16 mouse cellular contexts compared by ENCODE assay signal in the genomic region with DNA sequence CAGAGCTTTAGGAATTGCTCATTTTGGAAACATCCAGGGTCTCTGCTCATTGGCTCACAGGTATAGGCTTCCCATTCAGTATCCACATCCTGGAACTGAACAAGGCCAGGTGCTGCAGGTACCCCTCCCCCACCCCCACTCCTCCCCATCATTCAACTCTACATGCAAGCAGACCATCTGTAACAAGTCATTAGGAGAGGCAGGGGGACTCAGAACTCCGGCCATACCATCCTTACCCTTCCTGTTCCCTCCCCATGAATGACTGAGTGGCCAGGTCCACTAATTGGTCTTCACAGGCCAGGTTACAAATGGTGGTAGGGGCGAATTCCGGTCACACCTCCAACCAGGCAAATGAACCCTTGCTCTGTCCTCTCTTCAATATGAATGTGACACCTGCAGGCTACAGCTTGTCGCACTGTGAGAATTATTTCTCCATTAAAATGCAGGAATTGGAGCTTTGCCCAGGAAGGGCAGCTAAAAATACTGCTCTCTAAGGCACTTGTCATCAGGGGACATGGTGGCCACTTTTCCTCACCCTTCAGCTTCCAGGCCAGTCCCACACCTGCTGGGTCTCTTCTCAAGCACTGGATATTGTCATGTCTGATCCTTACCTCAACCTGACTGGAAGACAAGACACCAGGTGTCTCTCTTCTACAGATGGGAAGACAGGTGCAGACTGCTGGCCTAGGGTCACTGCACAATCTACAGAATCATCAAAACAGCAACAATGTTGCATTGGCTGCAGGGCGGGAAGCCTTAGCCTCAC. TPM values are rescaled to one million over a fixed set of nuclear protein-coding genes. Genes with fewer than 3 reads are reported as not detected.
DNase-seq lines count a peak whose midpoint lies in the region; ATAC-seq lines count a peak whose summit lies in the region.
"Had no signal": no experiment of that assay in that cellular context is flagged by ENCODE, and none has a peak within 500 bp of the region (broad histone marks: within the 10 kb centered on the region; RNA-seq: fewer than 3 reads in every experiment).

No protein-coding gene starts in this region.

- H3K9ac ChIP-seq in neural tube, embryonic 15.5 days (replicated peaks), result no peak overlapping the region

- H3K36me3 ChIP-seq in heart, embryonic 10.5 days, result peaks cover 17% of the 10 kb centered on the region
- H3K36me3 ChIP-seq in neural tube, embryonic 15.5 days, result peaks cover 18% of the 10 kb centered on the region
- H3K36me3 ChIP-seq in macrophage (ENCODE audit: inconsistent target), result no peaks in the 10 kb centered on the region

- no peak overlapping the region for H3K27ac ChIP-seq in heart, embryonic 10.5 days
- 0 out of 2 replicates have a peak overlapping the region, but pooled peaks have one; percentile 25 for H3K27ac ChIP-seq in neural tube, embryonic 15.5 days (replicated peaks)
- peak overlapping the region; percentile 55 for H3K27ac ChIP-seq in macrophage
- H3K27ac ChIP-seq: gastrocnemius, adult 2 months; hindbrain, embryonic 10.5 days; layer of hippocampus, adult 2 months had no signal

- H3K4me2 ChIP-seq in neural tube, embryonic 15.5 days, result no peak overlapping the region

- H3K27me3 ChIP-seq in heart, embryonic 10.5 days (ENCODE audit: insufficient read depth, poor library complexity, severe bottlenecking), result no peaks in the 10 kb centered on the region; the same call in none of the 2 replicates
- no peaks in the 10 kb centered on the region for H3K27me3 ChIP-seq in neural tube, embryonic 15.5 days (replicated peaks)

- no peak overlapping the region for H3K4me3 ChIP-seq in heart, embryonic 10.5 days
- no peak overlapping the region for H3K4me3 ChIP-seq in neural tube, embryonic 15.5 days (replicated peaks)
- no peak overlapping the region for H3K4me3 ChIP-seq in macrophage (ENCODE audit: inconsistent target)
- H3K4me3 ChIP-seq: gastrocnemius, adult 2 months; hindbrain, embryonic 10.5 days; layer of hippocampus, adult 2 months had no signal

- no peak for ATAC-seq in neural tube, embryonic 15.5 days (ENCODE audit: low FRiP score)

- 64% methylated on average over 5 of the region's 5 CpGs for WGBS in heart, embryonic 10.5 days
- WGBS in neural tube, embryonic 15.5 days, result 63% methylated on average over 5 of the region's 5 CpGs
- WGBS in macrophage (ENCODE audit: missing documents), result 92% methylated on average over 5 of the region's 5 CpGs

- H3K79me2 ChIP-seq in macrophage (ENCODE audit: inconsistent target), result no peaks in the 10 kb centered on the region

- H3K9me3 ChIP-seq in heart, embryonic 10.5 days, result no peaks in the 10 kb centered on the region
- H3K9me3 ChIP-seq in neural tube, embryonic 15.5 days (replicated peaks), result no peaks in the 10 kb centered on the region
- H3K9me3 ChIP-seq: hindbrain, embryonic 10.5 days had no signal

- peak; percentile 54 for DNase-seq in heart, adult 8-10 months (ENCODE audit: low spot score)
- no peak for DNase-seq in heart, embryonic 10.5 days (ENCODE audit: low spot score)
- no peak for DNase-seq in neural tube, embryonic 10.5 days (ENCODE audit: extremely low spot score, low spot score)
- peak; percentile 70 to 74 for DNase-seq in cerebellum, postnatal 25 days
- no peak for DNase-seq in frontal cortex, postnatal 36 days (ENCODE audit: low spot score in 2 of 2)
- no peak for DNase-seq in gastrocnemius, adult 8-10 months (ENCODE audit: low spot score in 2 of 2)
- DNase-seq: adrenal gland, postnatal 25 days; gastrocnemius, adult 2 months; kidney, adult 18-20 months; liver; lung, adult 2 months; thymus, adult 18-20 months had no signal

- peaks cover 13% of the 10 kb centered on the region for H3K4me1 ChIP-seq in heart, embryonic 10.5 days
- H3K4me1 ChIP-seq in neural tube, embryonic 15.5 days, result peaks cover 13% of the 10 kb centered on the region

RNA-seq across cellular contexts. Expression of a gene that starts 32.6 kb away (rescaled TPM):
- total RNA-seq in heart, adult 8-10 months (2022), result 10 to 100 TPM; 22.5 to 33.7 (median 30.9) TPM
- 1.2 and 1.3 TPM in 2 replicates for polyA plus RNA-seq in heart, embryonic 10.5 days (2016; fragmentation: Nextera tagmentation; extraction: Ambion mirVana)
- polyA plus RNA-seq in neural tube, embryonic 15.5 days (2015; fragmentation: Nextera tagmentation; extraction: Ambion mirVana), result 9.5 and 14.9 TPM in 2 replicates
- 1 to 10 TPM in 1 of 26 experiments, not detected in 25; 2.2 TPM for total RNA-seq in macrophage (2018; cell fraction: chromatin; rRNA removed)
- not detected for total RNA-seq in macrophage (2018; cell fraction: cytosol; rRNA removed)
- under 1 TPM in 1 of 26 experiments, not detected in 25; 0.96 TPM for total RNA-seq in macrophage (2018; cell fraction: nucleus; rRNA removed)
- not detected in 3 replicates for polyA plus RNA-seq in macrophage (2018)
- 10 to 100 TPM; 21.3 to 34.2 (median 28.3) TPM for total RNA-seq in gastrocnemius, adult 8-10 months (2022)

RNA-seq across cellular contexts. Expression of a gene that starts 34.2 kb away (rescaled TPM):
- 10 to 100 TPM in 1 of 4 experiments, 1 to 10 TPM in 3; 7.0 to 11.4 (median 8.2) TPM for total RNA-seq in heart, adult 8-10 months (2022)
- polyA plus RNA-seq in heart, embryonic 10.5 days (2016; fragmentation: Nextera tagmentation; extraction: Ambion mirVana), result 33.1 and 38.8 TPM in 2 replicates
- polyA plus RNA-seq in neural tube, embryonic 15.5 days (2015; fragmentation: Nextera tagmentation; extraction: Ambion mirVana), result 30.3 and 33.6 TPM in 2 replicates
- total RNA-seq in macrophage (2018; cell fraction: chromatin; rRNA removed), result 1 to 10 TPM in 2 of 26 experiments, under 1 TPM in 6, not detected in 18; 0.24 to 7.0 (median 0.68) TPM
- under 1 TPM in 24 of 26 experiments, not detected in 2; 0.07 to 0.76 (median 0.32) TPM for total RNA-seq in macrophage (2018; cell fraction: cytosol; rRNA removed)
- total RNA-seq in macrophage (2018; cell fraction: nucleus; rRNA removed), result 1 to 10 TPM in 8 of 26 experiments, under 1 TPM in 4, not detected in 14; 0.18 to 3.2 (median 1.5) TPM
- 0.34 to 2.5 TPM (median 0.49 TPM) in 3 replicates for polyA plus RNA-seq in macrophage (2018)
- total RNA-seq in gastrocnemius, adult 8-10 months (2022), result 10 to 100 TPM in 2 of 4 experiments, 1 to 10 TPM in 2; 5.9 to 13.6 (median 10.6) TPM

Comparison
In these comparisons a context has a peak if more than half of its experiments do, and no peak if none do; other contexts are left out.
1. DNase-seq: peak in heart, adult 8-10 months (single experiment) and cerebellum, postnatal 25 days (2 of 2); none in heart, embryonic 10.5 days (single experiment), neural tube, embryonic 10.5 days (single experiment), frontal cortex, postnatal 36 days (0 of 2) and gastrocnemius, adult 8-10 months (0 of 2).